In genomic region chr2:130932865-130933264, GRCm38 (mm10) we compare ENCODE assay signal across 13 mouse cellular contexts. TPM values are rescaled to one million over a fixed set of nuclear protein-coding genes. Genes with fewer than 3 reads are reported as not detected.
DNase-seq lines count a peak whose midpoint lies in the region; ATAC-seq and TF ChIP-seq lines count a peak whose summit lies in the region.
"Had no signal": no experiment of that assay in that cellular context is flagged by ENCODE, and none has a peak within 500 bp of the region (broad histone marks: within the 10 kb centered on the region; RNA-seq: fewer than 3 reads in every experiment).

No protein-coding gene starts in this region.

- no peak overlapping the region for H3K4me3 ChIP-seq in liver, embryonic 12.5 days
- peak overlapping the region; percentile 1; the same call in 1 of the 2 replicates for H3K4me3 ChIP-seq in liver, postnatal 0 days (ENCODE audit: low read depth, low read length)
- H3K4me3 ChIP-seq in hindbrain, embryonic 11.5 days (ENCODE audit: low read depth, low read length): no peak overlapping the region
- H3K4me3 ChIP-seq: liver, embryonic 13.5 days; midbrain, embryonic 13.5 days had no signal

- peaks cover 15% of the 10 kb centered on the region; the same call in 1 of the 2 replicates for H3K4me1 ChIP-seq in liver, embryonic 12.5 days
- peaks cover 28% of the 10 kb centered on the region; the same call in 1 of the 2 replicates for H3K4me1 ChIP-seq in liver, postnatal 0 days (ENCODE audit: insufficient read depth)
- H3K4me1 ChIP-seq in hindbrain, embryonic 11.5 days (replicated peaks; ENCODE audit: control insufficient read depth, insufficient read depth, low read length): no peaks in the 10 kb centered on the region
- H3K4me1 ChIP-seq: midbrain, embryonic 13.5 days had no signal

- ATAC-seq in liver, embryonic 12.5 days: no peak
- peak; percentile 77 for ATAC-seq in liver, postnatal 0 days
- peak; percentile 48 for ATAC-seq in neutrophil, adult 5-6 weeks (ENCODE audit: extremely low read depth, insufficient number of reproducible peaks, low FRiP score, poor library complexity, severe bottlenecking)
- ATAC-seq in hindbrain, embryonic 11.5 days (ENCODE audit: low FRiP score): no peak
- ATAC-seq: inflammation-experienced regulatory T-cells, adult 6 months; midbrain, embryonic 13.5 days had no signal

- no peak for TF ChIP-seq CTCF in liver, postnatal 0 days (IDR thresholded peaks at IDR 0.05; ENCODE audit: low read depth)

- no peaks in the 10 kb centered on the region for H3K27me3 ChIP-seq in liver, embryonic 12.5 days (replicated peaks)
- H3K27me3 ChIP-seq in liver, postnatal 0 days (ENCODE audit: insufficient read depth, low read length): no peaks in the 10 kb centered on the region
- no peaks in the 10 kb centered on the region for H3K27me3 ChIP-seq in hindbrain, embryonic 11.5 days (ENCODE audit: control insufficient read depth, insufficient read depth, low read length)
- H3K27me3 ChIP-seq: liver, embryonic 13.5 days; midbrain, embryonic 13.5 days had no signal

- no peaks in the 10 kb centered on the region for H3K9me3 ChIP-seq in liver, embryonic 12.5 days (replicated peaks)
- H3K9me3 ChIP-seq in liver, postnatal 0 days (ENCODE audit: low read length): no peaks in the 10 kb centered on the region
- H3K9me3 ChIP-seq in hindbrain, embryonic 11.5 days (ENCODE audit: control insufficient read depth, low read length): no peaks in the 10 kb centered on the region
- H3K9me3 ChIP-seq: liver, embryonic 13.5 days; midbrain, embryonic 13.5 days had no signal

- no peak overlapping the region for H3K4me2 ChIP-seq in liver, embryonic 12.5 days
- H3K4me2 ChIP-seq in liver, postnatal 0 days (ENCODE audit: low read depth, low read length): peak overlapping the region; percentile 40
- H3K4me2 ChIP-seq in hindbrain, embryonic 11.5 days (replicated peaks; ENCODE audit: low read depth, low read length): no peak overlapping the region
- H3K4me2 ChIP-seq: liver, embryonic 13.5 days; midbrain, embryonic 13.5 days had no signal

- whole genome bisulfite sequencing in liver, embryonic 12.5 days (ENCODE audit: insufficient replicate concordance): 53% methylated on average over 12 of the region's 12 CpGs
- WGBS in liver, postnatal 0 days (ENCODE audit: insufficient replicate concordance): 62% methylated on average over 12 of the region's 12 CpGs
- 91% methylated on average over 12 of the region's 12 CpGs for WGBS in hindbrain, embryonic 11.5 days

- peaks cover 9% of the 10 kb centered on the region; the same call in 1 of the 2 replicates for H3K36me3 ChIP-seq in liver, embryonic 12.5 days
- H3K36me3 ChIP-seq in liver, postnatal 0 days (replicated peaks; ENCODE audit: insufficient read depth, low read length): peaks cover 8% of the 10 kb centered on the region
- H3K36me3 ChIP-seq in hindbrain, embryonic 11.5 days (ENCODE audit: control insufficient read depth, insufficient read depth, low read length): no peaks in the 10 kb centered on the region

- peak; percentile 56; the same call in 1 of the 2 replicates for TF ChIP-seq EP300 in liver, postnatal 0 days (IDR thresholded peaks at IDR 0.05; ENCODE audit: low read depth)

- H3K27ac ChIP-seq in liver, embryonic 12.5 days: no peak overlapping the region
- H3K27ac ChIP-seq in liver, postnatal 0 days (ENCODE audit: low read depth): 0 out of 2 replicates have a peak overlapping the region, but pooled peaks have one; percentile 16
- H3K27ac ChIP-seq in hindbrain, embryonic 11.5 days (ENCODE audit: low read depth, low read length): no peak overlapping the region
- H3K27ac ChIP-seq: liver, embryonic 13.5 days; midbrain, embryonic 13.5 days had no signal

- no peak overlapping the region for H3K9ac ChIP-seq in liver, embryonic 12.5 days
- H3K9ac ChIP-seq in liver, postnatal 0 days (replicated peaks): no peak overlapping the region
- H3K9ac ChIP-seq in hindbrain, embryonic 11.5 days (ENCODE audit: low read depth, low read length): no peak overlapping the region
- H3K9ac ChIP-seq: liver, embryonic 13.5 days; midbrain, embryonic 13.5 days had no signal

- peak; percentile 33 for DNase-seq in liver
- peak; percentile 37 to 61 for DNase-seq in adrenal gland, postnatal 36 days
- peak; percentile 80 for DNase-seq in liver, postnatal 0 days
- no peak for DNase-seq in left cerebral cortex, adult 11 months (ENCODE audit: low spot score)
- no peak for DNase-seq in hindbrain, embryonic 11.5 days (ENCODE audit: low spot score)
- no peak for DNase-seq in c-Kit-positive CD71-positive TER-119-positive erythroid progenitor cells, embryonic 14.5 days (ENCODE audit: low spot score)
- DNase-seq: cerebellum, postnatal 10 days; layer of hippocampus, adult 9-11 months; liver, embryonic 13.5 days had no signal

RNA-seq across cellular contexts. Expression of gene Atrn, which starts 26.6 kb away (rescaled TPM):
- polyA plus RNA-seq in liver, embryonic 12.5 days (2016; fragmentation: Nextera tagmentation; extraction: Ambion mirVana): 3.7 and 4.1 TPM in 2 replicates
- 10 to 100 TPM; 32.9 to 38.9 TPM for total RNA-seq in adrenal gland, postnatal 36 days (2021)
- 4.3 and 6.3 TPM in 2 replicates for polyA plus RNA-seq in liver, postnatal 0 days (2015; fragmentation: Nextera tagmentation; extraction: Ambion mirVana)
- total RNA-seq in neutrophil, adult 5-6 weeks (2017): 24.8 and 25.7 TPM in 2 replicates
- 9.3 and 9.9 TPM in 2 replicates for polyA plus RNA-seq in hindbrain, embryonic 11.5 days (2014; fragmentation: Nextera tagmentation; extraction: Ambion mirVana)

RNA-seq across cellular contexts. Expression of gene 4930402H24Rik, which starts 26.7 kb away (rescaled TPM):
- polyA plus RNA-seq in liver, embryonic 12.5 days (2016; fragmentation: Nextera tagmentation; extraction: Ambion mirVana): 10.6 and 13.3 TPM in 2 replicates
- total RNA-seq in adrenal gland, postnatal 36 days (2021): 10 to 100 TPM; 31.3 to 39.4 TPM
- polyA plus RNA-seq in liver, postnatal 0 days (2015; fragmentation: Nextera tagmentation; extraction: Ambion mirVana): 6.6 and 8.9 TPM in 2 replicates
- total RNA-seq in neutrophil, adult 5-6 weeks (2017): 15.7 and 21.9 TPM in 2 replicates
- 66.8 and 70.6 TPM in 2 replicates for polyA plus RNA-seq in hindbrain, embryonic 11.5 days (2014; fragmentation: Nextera tagmentation; extraction: Ambion mirVana)

Comparison
In these comparisons a context has a peak if more than half of its experiments do, and no peak if none do; other contexts are left out.
1. ATAC-seq: peak in liver, postnatal 0 days (single experiment) and neutrophil, adult 5-6 weeks (single experiment); none in liver, embryonic 12.5 days (single experiment) and hindbrain, embryonic 11.5 days (single experiment).
2. DNase-seq: peak in liver (single experiment), adrenal gland, postnatal 36 days (2 of 2) and liver, postnatal 0 days (single experiment); none in left cerebral cortex, adult 11 months (single experiment), hindbrain, embryonic 11.5 days (single experiment) and c-Kit-positive CD71-positive TER-119-positive erythroid progenitor cells, embryonic 14.5 days (single experiment).